Mouse (Mus musculus) limb, embryonic 15.5 days (tissue): ENCODE results near the gene Hid1. TPM values are rescaled to one million over a fixed set of nuclear protein-coding genes. Genes with fewer than 3 reads are reported as not detected.

Experiments used
- ATAC-seq: fragments of 200-750 bp; cut with Nextera tagmentation; 2 replicates; pipeline ENCODE4 v1.8.0; 2017; ENCODE audit warnings: low read depth, moderate TSS enrichment; ENCODE audit not compliant: insufficient number of reproducible peaks, low FRiP score, low TSS enrichment
- H3K27ac ChIP-seq: fragments of 300-500 bp; sonication (generic); 2 replicates; pipeline ENCODE4 v1.5.1; 2015; ENCODE audit warnings: moderate library complexity, mild to moderate bottlenecking, inconsistent platforms
- H3K27me3 ChIP-seq: fragments of 300-500 bp; sonication (generic); 2 replicates; pipeline ENCODE4 v1.6.1; 2015; ENCODE audit warnings: inconsistent platforms
- H3K36me3 ChIP-seq: fragments of 300-500 bp; sonication (generic); 2 replicates; pipeline ENCODE4 v1.6.1; 2015; ENCODE audit warnings: inconsistent platforms
- H3K4me1 ChIP-seq: fragments of 300-500 bp; sonication (generic); 2 replicates; pipeline ENCODE4 v1.6.1; 2015; ENCODE audit warnings: inconsistent platforms
- H3K4me2 ChIP-seq: fragments of 300-500 bp; sonication (generic); 2 replicates; pipeline ENCODE4 v1.6.1; 2015; ENCODE audit warnings: mild to moderate bottlenecking, inconsistent platforms
- H3K4me3 ChIP-seq: fragments of 300-500 bp; sonication (generic); 2 replicates; pipeline ENCODE4 v1.5.1; 2015; ENCODE audit warnings: mild to moderate bottlenecking, inconsistent platforms
- H3K9ac ChIP-seq: fragments of 300-500 bp; sonication (generic); 2 replicates; pipeline ENCODE4 v1.6.1; 2015; ENCODE audit warnings: inconsistent platforms
- H3K9me3 ChIP-seq: fragments of 300-500 bp; sonication (generic); 2 replicates; pipeline ENCODE4 v1.6.1; 2016; ENCODE audit warnings: inconsistent platforms
- WGBS: fragments of 180-500 bp; shearing (Covaris S2); methylation state at CpG from one replicate; pipeline ENCODE4 v1.1.7; 2015; 5-methylcytosine and 5-hydroxymethylcytosine counted together
- polyA plus RNA-seq: library from polyadenylated mRNA; unstranded; fragments of >200 nt; fragmentation: Nextera tagmentation; extraction: Ambion mirVana; gene quantifications from 2 replicates; pipeline ENCODE4 v1.2.1, GENCODE M21; 2015

The Hid1 gene
- polyA plus RNA-seq, 1 experiment from 2014 or later, result 3.9 TPM

DNA sequence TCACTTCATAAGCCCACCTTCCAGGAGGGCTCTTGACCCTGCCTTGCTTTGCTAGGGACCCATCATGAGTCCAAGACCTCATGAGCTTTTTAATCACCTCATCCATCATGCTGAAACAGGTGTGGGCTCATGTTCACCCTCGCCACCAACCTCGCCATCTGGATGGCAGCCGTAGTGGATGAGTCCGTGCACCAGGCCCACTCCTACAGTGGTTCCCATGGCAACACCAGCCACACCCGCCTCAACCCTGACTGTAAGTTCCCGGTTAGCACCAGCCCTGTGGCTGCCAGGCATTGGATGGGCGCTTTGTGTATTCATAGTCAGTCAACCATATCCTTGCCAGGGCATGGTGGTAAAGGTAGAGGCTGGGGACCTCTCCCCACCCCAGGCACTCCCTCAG is 40.8 kb downstream of the Hid1 start:
- no peaks in the 10 kb centered on the region for H3K9me3 ChIP-seq
- no peak overlapping the region for H3K4me3 ChIP-seq
- no peaks in the 10 kb centered on the region for H3K36me3 ChIP-seq
- H3K27me3 ChIP-seq, result peaks cover 68% of the 10 kb centered on the region
- H3K4me2 ChIP-seq, result no peak overlapping the region
- no peak overlapping the region for H3K9ac ChIP-seq
- H3K27ac ChIP-seq, result no peak overlapping the region
- ATAC-seq, result no peak
- WGBS, result 42% methylated on average over 7 of the region's 7 CpGs
- peaks cover 4% of the 10 kb centered on the region for H3K4me1 ChIP-seq

DNA sequence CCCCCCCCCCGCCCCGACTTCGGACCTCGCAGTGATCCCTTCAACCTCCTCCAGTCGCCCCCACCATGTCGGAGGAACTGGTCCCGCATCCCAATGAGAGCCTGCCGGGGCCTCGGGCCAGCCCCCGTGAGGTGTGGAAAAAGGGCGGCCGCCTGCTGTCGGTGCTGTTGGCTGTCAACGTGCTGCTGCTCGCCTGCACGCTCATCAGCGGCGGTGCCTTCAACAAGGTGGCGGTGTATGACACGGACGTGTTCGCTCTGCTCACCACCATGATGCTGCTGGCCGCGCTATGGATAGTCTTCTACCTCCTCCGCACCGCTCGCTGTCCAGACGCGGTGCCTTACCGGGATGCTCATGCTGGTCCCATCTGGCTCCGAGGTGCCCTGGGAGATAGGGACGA is 44.2 kb downstream of the Hid1 start:
- Histone ChIP-seq H3K27ac (no peak overlapping the region), H3K9me3 (no peaks in the 10 kb centered on the region), H3K9ac (no peak overlapping the region), H3K36me3 (no peaks in the 10 kb centered on the region), H3K4me3 (no peak overlapping the region), H3K4me1 (peaks cover 12% of the 10 kb centered on the region), H3K27me3 (peaks cover 81% of the 10 kb centered on the region), H3K4me2 (no peak overlapping the region)
- 14% methylated on average over 32 of the region's 32 CpGs for WGBS
- ATAC-seq, result no peak

DNA sequence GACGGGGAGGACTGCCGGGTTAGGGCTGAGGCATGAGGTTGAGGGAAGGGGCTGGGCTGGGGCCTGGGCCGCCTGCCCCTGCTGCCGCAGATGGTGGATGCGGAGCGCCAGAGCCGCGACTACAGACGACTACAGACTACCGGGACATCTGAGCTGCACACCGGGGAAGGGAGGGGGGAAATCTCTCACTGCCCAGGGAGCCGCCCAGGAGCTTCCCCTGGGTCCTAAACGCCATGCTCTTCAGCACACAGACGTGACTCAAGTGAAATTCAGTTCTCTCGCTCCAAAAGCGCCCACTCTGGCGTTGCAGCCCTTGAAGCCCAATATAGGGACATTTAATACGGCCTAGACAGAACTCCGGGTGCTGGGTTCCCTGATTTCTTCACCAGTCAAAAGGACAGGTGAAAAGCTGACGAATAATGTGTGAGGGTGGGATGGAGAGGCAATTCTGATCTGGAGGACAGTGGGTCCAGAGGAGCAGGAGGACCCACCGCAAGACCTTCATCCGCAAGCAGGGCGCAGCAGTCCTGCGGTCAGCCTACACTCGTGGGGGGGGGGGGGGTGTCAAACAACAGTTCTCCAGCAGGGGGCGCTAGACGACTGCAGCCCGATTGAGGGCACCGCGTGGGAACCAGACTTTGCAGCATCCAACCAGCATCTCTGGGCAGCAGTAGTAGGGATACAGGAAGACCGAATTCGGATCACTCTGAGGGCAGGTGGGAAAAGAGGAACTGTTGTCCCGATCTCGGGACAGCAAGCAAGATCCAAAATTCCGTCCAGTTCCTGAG is 45.5 kb downstream of the Hid1 start, which contains the start of gene Ush1g:
Gene Ush1g (minus strand): TSS at position 136 of the 788 bp plus-strand sequence.
- 6% methylated on average over 35 of the region's 35 CpGs for WGBS
- Histone ChIP-seq H3K9ac (no peak within 1 kb of the TSS), H3K4me3 (no peak within 1 kb of the TSS), H3K27ac (no peak within 1 kb of the TSS), H3K4me2 (0 out of 2 replicates have a peak within 1 kb of the TSS, but pooled peaks have one; percentile 10), H3K9me3 (no peaks in the 10 kb centered on the region), H3K36me3 (no peaks in the 10 kb centered on the region), H3K27me3 (peaks cover 94% of the 10 kb centered on the region), H3K4me1 (peaks cover 13% of the 10 kb centered on the region)
- ATAC-seq, result no peak

DNA sequence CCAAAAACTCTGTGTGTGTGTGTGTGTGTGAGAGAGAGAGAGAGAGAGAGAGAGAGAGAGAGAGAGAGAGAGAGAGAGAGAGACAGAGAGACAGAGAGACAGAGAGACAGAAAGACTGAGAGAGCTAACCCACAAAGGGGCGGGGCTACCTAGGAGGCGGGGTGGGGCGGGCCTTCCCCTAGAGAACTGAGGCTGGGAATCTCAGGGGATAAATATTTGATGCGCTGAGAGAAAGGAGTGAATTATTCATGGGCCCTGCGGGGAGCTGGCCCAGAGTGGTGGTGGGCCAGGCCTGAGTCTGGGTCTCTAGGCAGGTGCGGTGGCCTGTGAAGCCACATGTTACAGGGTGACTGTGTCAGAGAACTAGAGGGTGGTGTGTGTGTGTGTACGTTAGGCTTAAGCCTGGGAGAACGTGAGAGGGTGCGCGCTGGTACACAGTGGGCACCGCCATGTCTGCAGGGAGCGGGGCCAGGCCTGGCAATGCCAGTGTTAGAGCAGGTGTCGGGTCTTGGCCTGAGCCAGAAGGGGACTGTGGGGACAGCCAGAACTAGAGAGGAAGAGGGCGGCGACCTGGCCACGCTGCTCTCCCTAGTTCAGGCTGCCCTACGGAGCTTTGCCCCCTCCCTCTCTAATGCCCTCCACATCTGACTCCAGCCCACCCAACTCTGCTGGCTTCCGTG is 47.7 kb downstream of the Hid1 start:
- no peaks in the 10 kb centered on the region for H3K9me3 ChIP-seq
- H3K4me3 ChIP-seq, result no peak overlapping the region
- H3K4me1 ChIP-seq, result peaks cover 13% of the 10 kb centered on the region
- H3K36me3 ChIP-seq, result no peaks in the 10 kb centered on the region
- no peak overlapping the region for H3K9ac ChIP-seq
- 8% methylated on average over 18 of the region's 18 CpGs for WGBS
- H3K27me3 ChIP-seq, result peaks cover 100% of the 10 kb centered on the region
- H3K4me2 ChIP-seq, result no peak overlapping the region
- ATAC-seq, result no peak
- no peak overlapping the region for H3K27ac ChIP-seq

DNA sequence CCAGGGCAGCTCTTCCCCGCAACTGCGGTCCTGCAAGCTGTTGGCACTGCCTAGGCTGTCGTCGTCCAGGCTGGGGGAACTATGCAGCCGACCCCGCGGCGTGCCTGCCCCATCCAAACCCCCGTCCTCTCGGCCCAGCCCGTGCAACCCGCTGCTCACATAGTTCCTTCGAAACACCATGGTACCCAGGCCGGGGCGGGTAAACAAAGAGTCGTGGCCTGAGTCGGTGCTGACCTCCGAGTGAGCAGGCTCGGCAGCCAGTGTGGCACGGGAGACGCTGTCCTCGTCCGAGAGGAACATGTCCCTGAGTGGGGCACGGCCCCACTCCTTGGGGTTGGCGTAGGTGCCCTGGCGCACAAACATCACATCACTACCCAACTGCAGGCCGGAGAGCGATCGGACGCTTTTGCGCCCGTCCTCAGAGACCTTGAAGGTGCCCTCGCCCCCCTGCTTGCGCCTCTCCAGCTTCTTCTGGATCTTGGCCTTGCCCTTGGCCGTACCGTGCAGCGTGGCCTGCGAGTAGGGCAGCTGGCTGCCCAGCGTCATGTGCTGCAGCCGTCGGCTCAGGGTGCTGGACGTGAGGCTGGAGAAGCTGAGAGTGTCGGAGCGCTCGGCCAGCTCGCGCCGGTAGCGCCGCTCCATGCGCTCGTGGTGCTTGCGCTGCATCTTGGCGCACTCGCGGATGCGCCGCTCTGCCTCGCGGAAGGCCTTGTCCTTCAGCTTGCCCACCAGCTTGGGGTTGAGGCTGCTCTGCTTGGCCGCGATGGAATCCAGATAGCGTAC is 49.1 kb downstream of the Hid1 start:
- peaks cover 96% of the 10 kb centered on the region for H3K27me3 ChIP-seq
- peaks cover 13% of the 10 kb centered on the region for H3K4me1 ChIP-seq
- no peak overlapping the region for H3K4me3 ChIP-seq
- no peak for ATAC-seq
- no peaks in the 10 kb centered on the region for H3K36me3 ChIP-seq
- no peak overlapping the region for H3K4me2 ChIP-seq
- H3K27ac ChIP-seq, result no peak overlapping the region
- no peaks in the 10 kb centered on the region for H3K9me3 ChIP-seq
- H3K9ac ChIP-seq, result no peak overlapping the region
- 5% methylated on average over 63 of the region's 63 CpGs for WGBS

DNA sequence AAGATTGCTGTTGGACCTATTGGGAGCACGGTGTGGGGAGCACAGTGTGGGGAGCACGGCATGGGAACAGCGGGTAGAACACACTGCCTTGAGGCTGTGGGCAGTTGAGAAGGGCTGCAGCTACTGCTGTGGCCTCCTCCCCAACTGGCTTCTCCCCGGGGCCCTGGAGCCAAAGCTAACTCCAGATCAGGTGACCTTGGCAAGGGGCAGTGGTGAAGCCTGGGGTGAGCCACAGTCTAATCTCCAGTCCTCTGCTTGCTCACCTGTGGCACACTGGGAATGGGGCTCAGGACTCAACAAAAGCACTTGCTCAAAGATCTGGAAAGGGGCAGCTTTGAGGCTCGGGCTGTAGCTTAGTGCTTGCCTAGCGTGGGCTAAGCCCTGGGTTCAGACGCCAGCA is 50.4 kb downstream of the Hid1 start:
- 62% methylated on average over 7 of the region's 7 CpGs for WGBS
- Histone ChIP-seq H3K36me3 (no peaks in the 10 kb centered on the region), H3K4me2 (no peak overlapping the region), H3K27ac (no peak overlapping the region), H3K9me3 (no peaks in the 10 kb centered on the region), H3K9ac (no peak overlapping the region), H3K4me3 (no peak overlapping the region), H3K27me3 (peaks cover 96% of the 10 kb centered on the region), H3K4me1 (peaks cover 13% of the 10 kb centered on the region)
- ATAC-seq, result no peak

DNA sequence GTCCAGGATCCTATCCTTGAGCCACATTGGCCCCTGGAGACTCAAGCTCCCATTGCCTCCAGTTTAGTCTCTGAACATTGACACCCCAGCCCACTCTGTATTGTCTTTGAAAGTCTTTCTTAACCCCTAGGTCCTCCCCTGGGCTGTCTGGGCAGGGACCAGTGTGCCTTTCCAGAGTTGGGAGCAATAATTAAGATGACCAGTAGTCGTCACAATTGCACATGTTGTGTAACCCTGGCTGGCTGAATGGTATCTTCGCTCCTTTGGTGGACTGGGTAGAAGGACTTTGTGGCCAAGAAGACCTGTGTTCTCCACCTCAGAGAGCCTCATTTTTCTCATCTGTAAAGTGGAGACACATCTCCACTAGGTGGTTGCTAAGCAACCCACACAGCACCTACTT is 53.3 kb downstream of the Hid1 start:
- Histone ChIP-seq H3K4me2 (no peak overlapping the region), H3K27ac (no peak overlapping the region), H3K9me3 (no peaks in the 10 kb centered on the region), H3K4me1 (peaks cover 7% of the 10 kb centered on the region; the same call in 1 of the 2 replicates), H3K36me3 (no peaks in the 10 kb centered on the region), H3K27me3 (peaks cover 73% of the 10 kb centered on the region), H3K9ac (no peak overlapping the region), H3K4me3 (no peak overlapping the region)
- ATAC-seq, result no peak
- WGBS, result 43% methylated on average over 2 of the region's 2 CpGs

DNA sequence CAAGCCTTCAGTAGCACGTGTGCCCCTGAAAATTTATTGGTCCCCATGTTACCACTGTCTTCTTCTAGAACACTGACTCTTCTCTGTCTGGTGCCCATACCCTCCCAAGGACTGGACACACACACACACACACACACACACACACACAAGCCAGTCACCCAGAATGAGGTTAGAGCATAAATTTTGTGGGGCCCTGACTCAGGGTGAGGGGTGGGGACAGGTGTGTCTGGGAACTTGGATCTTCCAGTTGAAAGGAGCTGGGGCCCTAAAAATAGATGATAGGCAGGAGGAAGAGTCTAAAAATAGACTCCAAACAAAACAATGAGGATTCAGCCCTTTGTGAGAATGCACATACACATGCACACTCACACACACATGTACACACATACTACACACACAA is 58.8 kb downstream of the Hid1 start:
- ATAC-seq, result no peak
- Histone ChIP-seq H3K9me3 (no peaks in the 10 kb centered on the region), H3K4me3 (no peak overlapping the region), H3K27ac (no peak overlapping the region), H3K27me3 (peaks cover 23% of the 10 kb centered on the region), H3K4me2 (no peak overlapping the region), H3K36me3 (no peaks in the 10 kb centered on the region), H3K9ac (no peak overlapping the region), H3K4me1 (0 out of 2 replicates have a peak, but pooled peaks cover 5% of the 10 kb centered on the region)
- WGBS, result 65% methylated on average over 1 of the region's 1 CpGs

DNA sequence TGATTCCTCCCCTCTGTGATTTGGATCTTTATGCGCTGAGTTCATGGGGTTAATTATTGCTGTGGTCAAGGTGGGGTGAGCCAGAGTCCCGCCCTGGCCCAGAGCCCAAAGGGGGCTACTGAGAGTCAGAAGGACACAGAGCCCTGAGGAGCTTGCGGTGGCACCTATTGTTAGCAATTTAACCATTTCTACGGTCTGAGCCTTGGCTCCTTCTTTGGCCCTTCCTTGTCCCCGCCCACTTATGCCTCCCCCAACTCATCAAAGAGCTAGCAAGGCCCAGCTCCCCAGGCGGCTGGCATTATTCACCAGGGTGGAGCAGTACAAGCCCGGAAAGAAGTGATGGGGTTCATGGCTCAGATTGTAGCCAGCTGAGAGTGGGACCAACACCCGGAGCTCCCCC is 60.7 kb downstream of the Hid1 start, which contains the start of gene Otop2:
Gene Otop2 (plus strand): TSS at position 301 of the 400 bp plus-strand sequence.
- Histone ChIP-seq H3K4me2 (no peak within 1 kb of the TSS), H3K27ac (no peak within 1 kb of the TSS), H3K4me3 (no peak within 1 kb of the TSS), H3K9me3 (no peaks in the 10 kb centered on the region), H3K9ac (no peak within 1 kb of the TSS), H3K36me3 (no peaks in the 10 kb centered on the region), H3K4me1 (0 out of 2 replicates have a peak, but pooled peaks cover 5% of the 10 kb centered on the region), H3K27me3 (peaks cover 6% of the 10 kb centered on the region; the same call in 1 of the 2 replicates)
- WGBS, result 23% methylated on average over 8 of the region's 8 CpGs
- no peak for ATAC-seq

DNA sequence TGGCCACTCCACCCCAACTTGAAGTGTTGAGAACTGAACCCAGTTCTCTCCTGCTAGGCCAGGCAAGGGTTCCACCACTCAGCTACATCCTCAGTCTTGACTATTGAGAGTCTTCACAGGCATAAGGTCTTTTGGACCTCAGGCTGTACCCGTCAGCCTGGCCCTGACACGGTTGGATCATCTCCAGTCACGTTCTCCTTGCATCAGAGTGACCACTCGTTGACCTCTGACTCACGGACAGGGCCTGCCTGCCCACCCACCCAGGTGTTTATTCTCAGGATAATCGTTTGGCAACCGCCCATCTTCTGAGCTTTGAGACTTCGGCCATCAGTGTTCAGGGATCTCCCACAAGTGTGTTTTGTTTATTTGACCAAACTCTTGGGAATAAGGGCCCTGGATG is 64.4 kb downstream of the Hid1 start:
- no peak for ATAC-seq
- Histone ChIP-seq H3K4me3 (no peak overlapping the region), H3K4me2 (no peak overlapping the region), H3K36me3 (no peaks in the 10 kb centered on the region), H3K9ac (no peak overlapping the region), H3K9me3 (no peaks in the 10 kb centered on the region), H3K27me3 (peaks cover 21% of the 10 kb centered on the region), H3K27ac (no peak overlapping the region), H3K4me1 (0 out of 2 replicates have a peak, but pooled peaks cover 5% of the 10 kb centered on the region)
- WGBS, result 60% methylated on average over 8 of the region's 8 CpGs

DNA sequence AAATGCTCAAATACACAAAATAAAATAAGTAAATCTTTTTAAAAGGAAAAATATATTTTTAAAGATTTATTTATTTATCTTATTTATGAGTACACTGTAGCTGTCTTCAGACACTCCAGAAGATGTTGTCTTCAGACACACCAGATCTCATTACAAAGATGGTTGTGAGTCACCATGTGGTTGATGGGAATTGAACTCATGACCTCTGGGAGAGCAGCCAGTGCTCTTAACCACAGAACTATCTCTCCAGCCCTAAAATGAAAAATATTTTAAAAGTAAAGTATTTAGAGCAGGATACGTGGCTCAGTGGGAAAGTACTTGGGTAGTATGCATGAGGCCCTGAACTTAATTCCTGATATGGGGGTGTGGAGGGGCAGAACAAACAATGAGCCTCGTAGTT is 66.2 kb downstream of the Hid1 start:
- ATAC-seq, result no peak
- WGBS, result 85% methylated on average over 2 of the region's 2 CpGs
- no peaks in the 10 kb centered on the region for H3K36me3 ChIP-seq
- no peak overlapping the region for H3K4me3 ChIP-seq
- no peak overlapping the region for H3K27ac ChIP-seq
- H3K4me1 ChIP-seq, result peaks cover 11% of the 10 kb centered on the region
- no peak overlapping the region for H3K9ac ChIP-seq
- H3K27me3 ChIP-seq, result peaks cover 35% of the 10 kb centered on the region
- H3K9me3 ChIP-seq, result no peaks in the 10 kb centered on the region
- H3K4me2 ChIP-seq, result no peak overlapping the region
